Mouse (Mus musculus) gastrocnemius, postnatal 10 days (tissue): ENCODE measurements around the gene S100a11. TPM values are rescaled to one million over a fixed set of nuclear protein-coding genes. Genes with fewer than 3 reads are reported as not detected.
A peak's percentile ranks its signal among the peaks of the same experiment; 100 is the strongest.

ENCODE experiments used
- DNase-seq: peaks from one replicate; pipeline ENCODE4 v3.0.0; 2021; ENCODE audit warnings: mixed read lengths
- total RNA-seq, 2 experiments: library from RNA; stranded (reverse); gene quantifications; 2 replicates each; pipeline ENCODE4 v1.2.3; 2021

The S100a11 gene
- total RNA-seq, 2 experiments from 2014 or later = 149 to 190 TPM

DNA sequence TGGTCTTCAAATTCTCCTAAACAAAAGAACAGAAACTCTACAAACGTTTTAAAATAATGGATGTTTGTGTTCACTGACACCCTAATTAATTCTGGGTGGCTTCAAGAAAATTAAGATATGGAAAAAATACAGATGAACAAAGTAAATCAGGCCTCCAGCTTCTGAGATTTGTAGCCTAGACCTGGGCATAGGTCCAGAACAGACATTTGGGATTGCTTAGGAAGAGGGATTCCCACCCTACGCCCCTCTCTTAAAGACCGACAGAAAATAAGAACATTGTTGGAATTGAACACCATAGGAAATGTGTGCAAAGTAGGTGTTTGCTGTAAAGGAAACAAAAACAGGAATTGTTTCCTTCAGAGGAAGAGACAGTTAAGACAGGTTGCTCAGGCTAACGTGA, 37.2 kb downstream of the S100a11 start:
- DNase-seq = no peak

DNA sequence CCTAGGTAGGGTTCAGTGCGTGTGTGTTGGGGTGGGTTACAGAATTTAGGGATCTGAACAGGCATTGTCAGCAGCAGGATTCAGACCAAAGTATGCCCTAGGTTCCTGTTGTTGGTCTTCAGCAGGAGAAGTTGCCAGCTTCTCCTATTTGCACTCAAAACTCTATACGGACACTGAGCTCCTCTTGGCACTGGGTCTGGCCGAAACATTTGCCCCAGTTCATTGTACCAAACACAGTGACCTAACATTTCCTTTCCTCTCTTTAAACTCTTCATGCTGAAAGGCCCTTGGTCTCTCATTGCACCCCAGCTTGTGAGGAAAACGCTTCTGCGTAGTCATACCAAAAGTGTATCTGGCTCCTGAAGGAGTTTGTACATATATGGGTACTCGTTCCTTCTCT, 39.7 kb downstream of the S100a11 start:
- no peak for DNase-seq

DNA sequence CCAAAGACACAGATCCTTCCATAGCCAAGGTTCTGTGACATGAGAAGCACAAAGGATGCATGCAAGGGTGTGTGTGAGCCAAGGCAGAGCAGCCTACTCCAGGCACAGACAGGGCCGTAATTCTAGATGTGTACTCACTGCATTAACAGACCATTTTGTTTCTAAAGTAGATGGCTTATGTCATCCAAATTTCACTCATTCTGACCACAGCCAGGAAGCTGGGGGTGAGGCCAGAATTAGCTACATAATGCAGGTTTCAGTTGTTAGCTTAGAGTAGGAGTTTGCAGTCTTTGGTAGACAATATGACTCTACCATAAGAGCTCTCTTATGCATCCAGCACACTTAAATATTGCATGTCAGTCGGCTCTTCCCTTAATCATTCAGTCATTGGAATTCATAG, 42.1 kb downstream of the S100a11 start:
- no peak for DNase-seq

DNA sequence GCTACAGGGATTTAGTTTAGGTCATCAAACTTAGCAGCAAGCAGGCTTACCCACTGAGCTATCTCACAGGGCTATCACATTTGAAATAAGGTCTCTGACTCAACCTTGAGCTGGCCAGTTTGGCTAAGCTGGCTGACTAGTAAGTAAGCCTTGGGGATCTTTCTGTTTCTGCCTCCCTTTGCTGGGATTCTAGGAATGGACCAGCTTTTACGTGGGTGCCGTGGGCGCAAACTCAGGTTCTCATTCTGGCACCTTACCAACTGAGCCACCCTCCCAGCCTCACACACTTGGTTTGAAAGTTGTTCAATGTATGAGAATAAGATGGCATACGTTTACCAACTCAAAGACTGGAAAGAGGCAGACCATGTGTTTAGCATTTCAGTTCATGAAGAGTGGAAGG, 42.9 kb downstream of the S100a11 start:
- no peak for DNase-seq

DNA sequence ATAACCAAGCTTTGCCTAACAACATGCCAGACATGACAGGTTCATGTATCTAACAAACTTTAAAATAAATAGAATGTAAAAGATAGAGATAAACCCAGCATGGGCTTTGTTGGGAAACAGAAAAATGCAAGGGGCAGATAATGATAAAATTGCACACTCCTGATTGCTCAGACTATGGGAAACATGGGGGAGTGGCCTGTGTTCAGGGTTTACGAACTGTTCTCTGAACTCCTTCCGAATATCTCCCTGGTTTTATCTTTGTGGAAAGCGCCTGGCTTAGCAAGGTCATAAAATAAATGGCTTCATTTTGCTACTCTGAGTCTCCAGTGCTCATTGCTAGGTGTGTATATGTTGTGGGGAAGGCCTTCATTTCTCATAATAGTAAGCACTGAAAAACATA, 46.6 kb downstream of the S100a11 start:
- DNase-seq = no peak

DNA sequence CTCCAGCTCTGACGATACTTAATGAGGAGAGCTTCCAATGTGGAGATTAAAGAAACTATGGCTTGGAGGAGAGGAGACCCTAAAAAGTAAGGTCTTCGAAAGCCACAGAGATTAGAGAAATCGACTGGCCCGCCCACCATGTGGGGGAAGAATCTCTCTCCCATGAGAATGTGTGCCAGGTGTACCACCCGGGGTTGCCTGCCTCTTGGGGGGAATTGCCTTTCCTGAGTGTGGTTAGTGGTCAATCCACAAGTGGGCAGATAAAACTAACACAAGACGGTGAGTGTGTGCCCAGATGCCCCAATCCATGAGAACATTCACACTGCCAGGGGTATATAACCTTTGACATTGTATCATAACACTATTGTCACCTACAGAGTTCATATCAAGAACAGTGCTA, 47.4 kb downstream of the S100a11 start:
- no peak for DNase-seq

DNA sequence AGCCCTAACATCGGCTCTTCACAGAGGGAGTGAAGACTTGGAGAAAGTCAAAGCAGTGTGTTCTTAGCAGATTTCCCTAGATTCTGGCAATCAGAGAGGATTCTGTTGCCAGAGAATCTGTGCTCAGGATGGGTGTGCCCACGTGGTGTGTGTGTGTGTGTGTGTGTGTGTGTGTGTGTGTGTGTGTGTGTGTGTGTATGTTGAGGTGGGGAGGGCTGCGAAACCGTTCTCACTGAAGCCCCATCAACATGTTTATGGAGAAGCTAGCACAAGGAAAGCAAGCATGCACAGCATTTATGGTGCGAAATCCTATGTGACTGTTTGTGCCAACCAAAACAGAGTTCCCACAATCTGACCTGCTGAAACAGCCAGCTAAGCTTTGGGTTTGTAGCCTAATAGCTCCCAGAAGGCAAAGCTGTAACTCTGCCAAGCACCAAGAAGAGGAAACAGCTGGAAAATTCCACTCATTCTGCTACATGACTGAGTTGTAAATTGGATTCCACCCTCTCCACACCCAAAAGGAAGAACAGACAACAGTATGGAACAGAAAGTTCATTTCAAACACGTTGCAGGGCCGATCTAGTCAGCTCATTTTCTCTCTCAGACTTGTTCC, 48.2 kb downstream of the S100a11 start:
- peak; percentile 51 for DNase-seq

DNA sequence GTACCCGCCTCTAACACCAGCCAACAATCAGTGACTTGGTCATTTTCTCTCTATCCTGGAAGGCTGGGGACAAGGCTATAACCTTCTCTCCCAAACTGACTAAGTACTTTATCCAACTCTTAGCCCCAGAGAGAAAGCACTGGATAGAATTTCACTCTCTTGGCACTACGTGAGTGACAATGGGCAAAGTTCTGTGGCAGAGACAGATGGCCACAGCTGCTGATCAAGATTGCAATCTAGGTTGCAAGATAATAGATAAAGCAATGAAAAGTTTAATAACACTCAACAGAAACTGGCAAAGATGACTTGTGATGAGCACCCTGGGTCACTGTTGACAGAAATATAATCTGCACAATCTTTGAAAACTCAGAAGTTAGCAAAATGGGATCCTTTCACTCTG, 48.8 kb downstream of the S100a11 start:
- DNase-seq = no peak

DNA sequence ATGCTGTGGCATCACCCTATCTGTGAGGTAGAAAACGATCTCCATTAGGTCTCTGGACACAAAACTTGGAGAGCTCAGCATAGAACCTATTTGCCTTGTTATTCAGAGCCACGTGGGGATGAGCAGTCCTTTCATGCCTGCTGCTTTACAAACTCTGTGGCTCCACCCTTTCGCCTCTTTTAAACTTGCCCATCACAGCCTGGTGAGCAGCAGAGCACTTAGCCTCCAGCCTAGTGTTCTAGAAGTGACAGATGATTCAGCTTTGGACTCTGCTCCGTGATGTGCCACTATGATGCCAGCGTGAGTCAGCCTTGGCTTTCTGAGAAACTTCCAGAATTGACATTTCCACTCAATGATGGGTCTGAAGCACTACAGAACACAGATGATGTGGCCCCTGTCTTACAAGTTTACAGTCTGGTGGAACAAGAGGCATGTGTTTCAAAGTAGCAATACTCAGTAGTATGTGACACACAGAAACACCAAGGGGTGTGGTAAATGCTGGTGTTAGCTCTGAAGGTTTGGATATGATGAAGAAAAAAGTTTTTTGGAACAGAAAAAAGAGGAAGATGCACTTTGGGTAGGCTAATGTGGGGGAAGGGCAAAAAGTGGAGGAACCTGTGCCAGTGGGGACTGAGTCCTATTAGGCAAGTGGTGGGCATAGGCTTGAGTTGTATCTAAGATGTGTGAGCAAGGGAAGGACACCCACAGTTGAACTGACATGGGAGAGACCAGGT, 51.9 kb downstream of the S100a11 start:
- DNase-seq = no peak

Other genes starting within 250 kb of the S100a11 start
- not detected for gene Flg, start 247.0 kb upstream of the S100a11 start, total RNA-seq
- gene Hrnr, start 200.7 kb upstream of the S100a11 start, total RNA-seq = not detected
- not detected for gene Rptn, start 126.8 kb upstream of the S100a11 start, total RNA-seq
- gene Tchh, start 78.2 kb upstream of the S100a11 start, total RNA-seq = under 1 TPM; 0.25 to 0.35 TPM
- gene Tchhl1, start 51.7 kb upstream of the S100a11 start, total RNA-seq = not detected
- 100 to 1,000 TPM; 131 to 166 TPM for gene S100a10, start 34.6 kb downstream of the S100a11 start, total RNA-seq
- not detected for gene Tdpoz2, start 132.2 kb downstream of the S100a11 start, total RNA-seq
- gene Tdpoz1, start 155.8 kb downstream of the S100a11 start, total RNA-seq = not detected
- gene Gm37596, start 172.6 kb downstream of the S100a11 start, total RNA-seq = not detected